In genomic region chr13:24762254-24762653, GRCm38 (mm10) we compare ENCODE assay signal across 10 mouse cellular contexts. TPM values are rescaled to one million over a fixed set of nuclear protein-coding genes. Genes with fewer than 3 reads are reported as not detected.
A peak's percentile ranks its signal among the peaks of the same experiment; 100 is the strongest.
DNase-seq lines count a peak whose midpoint lies in the region; ATAC-seq lines count a peak whose summit lies in the region.
"Had no signal": no experiment of that assay in that cellular context is flagged by ENCODE, and none has a peak within 500 bp of the region (broad histone marks: within the 10 kb centered on the region; RNA-seq: fewer than 3 reads in every experiment).

No protein-coding gene starts in this region.

- no peak for ATAC-seq in megakaryocyte, adult 5-6 weeks (ENCODE audit: poor library complexity, severe bottlenecking)
- no peak for ATAC-seq in forebrain, embryonic 12.5 days (ENCODE audit: low FRiP score)
- ATAC-seq in limb, embryonic 13.5 days (ENCODE audit: low FRiP score, low read depth): no peak
- no peak for ATAC-seq in stomach, embryonic 14.5 days (ENCODE audit: insufficient number of reproducible peaks, insufficient read depth, low FRiP score, low read depth)

- peak overlapping the region; percentile 76; the same call in 1 of the 2 replicates for H3K9ac ChIP-seq in forebrain, embryonic 12.5 days
- H3K9ac ChIP-seq in limb, embryonic 13.5 days: peak overlapping the region; percentile 87; the same call in 1 of the 2 replicates
- peak overlapping the region; percentile 74; the same call in 1 of the 2 replicates for H3K9ac ChIP-seq in stomach, embryonic 14.5 days (replicated peaks; ENCODE audit: low read depth, low read length)

- no peaks in the 10 kb centered on the region for H3K9me3 ChIP-seq in megakaryocyte, embryonic 14.5 days
- H3K9me3 ChIP-seq in forebrain, embryonic 12.5 days: no peaks in the 10 kb centered on the region
- H3K9me3 ChIP-seq in limb, embryonic 13.5 days: no peaks in the 10 kb centered on the region
- no peaks in the 10 kb centered on the region for H3K9me3 ChIP-seq in stomach, embryonic 14.5 days (ENCODE audit: control insufficient read depth, low read depth, low read length)

- peaks cover 23% of the 10 kb centered on the region for H3K36me3 ChIP-seq in megakaryocyte, embryonic 14.5 days (replicated peaks; ENCODE audit: low read length)
- peaks cover 20% of the 10 kb centered on the region for H3K36me3 ChIP-seq in forebrain, embryonic 12.5 days (replicated peaks)
- peaks cover 12% of the 10 kb centered on the region for H3K36me3 ChIP-seq in limb, embryonic 13.5 days
- peaks cover 8% of the 10 kb centered on the region; the same call in 1 of the 2 replicates for H3K36me3 ChIP-seq in stomach, embryonic 14.5 days (ENCODE audit: control insufficient read depth, insufficient read depth, low read length)

- H3K4me1 ChIP-seq in megakaryocyte, embryonic 14.5 days: peaks cover 44% of the 10 kb centered on the region
- peaks cover 16% of the 10 kb centered on the region for H3K4me1 ChIP-seq in forebrain, embryonic 12.5 days
- H3K4me1 ChIP-seq in limb, embryonic 13.5 days: peaks cover 13% of the 10 kb centered on the region
- H3K4me1 ChIP-seq in stomach, embryonic 14.5 days (ENCODE audit: control insufficient read depth, insufficient read depth, low read length): peaks cover 8% of the 10 kb centered on the region; the same call in 1 of the 2 replicates

- H3K4me3 ChIP-seq in megakaryocyte, embryonic 14.5 days (replicated peaks): peak overlapping the region; percentile 100
- H3K4me3 ChIP-seq in forebrain, embryonic 12.5 days (replicated peaks): peak overlapping the region; percentile 88
- H3K4me3 ChIP-seq in limb, embryonic 13.5 days: peak overlapping the region; percentile 91
- peak overlapping the region; percentile 96 for H3K4me3 ChIP-seq in stomach, embryonic 14.5 days (ENCODE audit: low read depth, low read length)

- no peaks in the 10 kb centered on the region for H3K27me3 ChIP-seq in megakaryocyte, embryonic 14.5 days (replicated peaks)
- no peaks in the 10 kb centered on the region for H3K27me3 ChIP-seq in forebrain, embryonic 12.5 days
- no peaks in the 10 kb centered on the region for H3K27me3 ChIP-seq in limb, embryonic 13.5 days
- no peaks in the 10 kb centered on the region for H3K27me3 ChIP-seq in stomach, embryonic 14.5 days (ENCODE audit: control insufficient read depth, insufficient read depth, low read length)

- H3K27ac ChIP-seq in forebrain, embryonic 12.5 days: 0 out of 2 replicates have a peak overlapping the region, but pooled peaks have one; percentile 95
- no peak overlapping the region for H3K27ac ChIP-seq in limb, embryonic 13.5 days
- no peak overlapping the region for H3K27ac ChIP-seq in stomach, embryonic 14.5 days (ENCODE audit: low read length)

- DNase-seq in right cerebral cortex, postnatal 36 days (ENCODE audit: low spot score in 2 of 2): no peak
- DNase-seq in urinary bladder, postnatal 36 days (ENCODE audit: low spot score in 2 of 2): no peak
- DNase-seq in yolk sac, embryonic 10.5 days (ENCODE audit: low spot score): no peak

- 41% methylated on average over 4 of the region's 4 CpGs for WGBS in forebrain, embryonic 12.5 days
- WGBS in limb, embryonic 13.5 days: 31% methylated on average over 4 of the region's 4 CpGs
- WGBS in stomach, embryonic 14.5 days: 29% methylated on average over 4 of the region's 4 CpGs

- H3K4me2 ChIP-seq in forebrain, embryonic 12.5 days: peak overlapping the region; percentile 63
- peak overlapping the region; percentile 74 for H3K4me2 ChIP-seq in limb, embryonic 13.5 days (replicated peaks)
- H3K4me2 ChIP-seq in stomach, embryonic 14.5 days (replicated peaks; ENCODE audit: low read depth, low read length): peak overlapping the region; percentile 69

RNA-seq across cellular contexts. Expression of gene Gmnn, which starts 0.5 kb away (rescaled TPM):
- 6.3 TPM in 1 of 2 replicates, not detected in the other for polyA plus RNA-seq in megakaryocyte, embryonic 14.5 days (2012; ENCODE audit: insufficient read depth, low replicate concordance)
- total RNA-seq in megakaryocyte, adult 5-6 weeks (2015): 161 and 181 TPM in 2 replicates
- total RNA-seq in megakaryocyte, adult 5-6 weeks (2017): 175 and 177 TPM in 2 replicates
- polyA plus RNA-seq in forebrain, embryonic 12.5 days (2016; fragmentation: Nextera tagmentation; extraction: Ambion mirVana): 127 and 131 TPM in 2 replicates
- polyA plus RNA-seq in limb, embryonic 13.5 days (2015; fragmentation: Nextera tagmentation; extraction: Ambion mirVana): 97.9 and 101 TPM in 2 replicates
- 107 and 108 TPM in 2 replicates for polyA plus RNA-seq in stomach, embryonic 14.5 days (2014; fragmentation: Nextera tagmentation; extraction: Ambion mirVana)

RNA-seq across cellular contexts. Expression of gene Armh2, which starts 21.2 kb away (rescaled TPM):
- polyA plus RNA-seq in megakaryocyte, embryonic 14.5 days (2012; ENCODE audit: insufficient read depth, low replicate concordance): not detected in 2 replicates
- total RNA-seq in megakaryocyte, adult 5-6 weeks (2015): 0.22 TPM in 1 of 2 replicates, not detected in the other
- total RNA-seq in megakaryocyte, adult 5-6 weeks (2017): not detected in 2 replicates
- polyA plus RNA-seq in forebrain, embryonic 12.5 days (2016; fragmentation: Nextera tagmentation; extraction: Ambion mirVana): not detected in 2 replicates
- polyA plus RNA-seq in limb, embryonic 13.5 days (2015; fragmentation: Nextera tagmentation; extraction: Ambion mirVana): not detected in 2 replicates
- not detected in 2 replicates for polyA plus RNA-seq in stomach, embryonic 14.5 days (2014; fragmentation: Nextera tagmentation; extraction: Ambion mirVana)
- total RNA-seq: adrenal gland, postnatal 10 days had no signal
- polyA plus RNA-seq: kidney, adult 2 months had no signal

RNA-seq across cellular contexts. Expression of gene BC005537, which starts 39.2 kb away (rescaled TPM):
- 32.0 and 48.1 TPM in 2 replicates for polyA plus RNA-seq in megakaryocyte, embryonic 14.5 days (2012; ENCODE audit: insufficient read depth, low replicate concordance)
- total RNA-seq in megakaryocyte, adult 5-6 weeks (2015): 222 and 241 TPM in 2 replicates
- total RNA-seq in megakaryocyte, adult 5-6 weeks (2017): 97.2 and 116 TPM in 2 replicates
- polyA plus RNA-seq in forebrain, embryonic 12.5 days (2016; fragmentation: Nextera tagmentation; extraction: Ambion mirVana): 20.9 and 22.3 TPM in 2 replicates
- polyA plus RNA-seq in limb, embryonic 13.5 days (2015; fragmentation: Nextera tagmentation; extraction: Ambion mirVana): 16.0 and 16.9 TPM in 2 replicates
- 28.2 and 30.6 TPM in 2 replicates for polyA plus RNA-seq in stomach, embryonic 14.5 days (2014; fragmentation: Nextera tagmentation; extraction: Ambion mirVana)

Comparison
In these comparisons a context has a peak if more than half of its experiments do, and no peak if none do; other contexts are left out.
1. RNA of gene Gmnn, which starts 0.5 kb away (polyA plus RNA-seq): 127 to 131 TPM in forebrain, embryonic 12.5 days, 107 to 108 TPM in stomach, embryonic 14.5 days and 97.9 to 101 TPM in limb, embryonic 13.5 days; 6.3 TPM in megakaryocyte, embryonic 14.5 days; every median in the first group is over 10 times any median in the second.
2. Peak in every context shown above with its lines, with median percentiles within 50 percentile points of each other: H3K4me3 ChIP-seq, H3K4me2 ChIP-seq and H3K9ac ChIP-seq.